Mouse (Mus musculus) cerebellum, postnatal 4 days (tissue): ENCODE measurements around the gene Banf1.
"Not testable (repeated sequence)": the region's sequence is repeated elsewhere in the genome, so short reads cannot be mapped to it uniquely, and the experiment has no call there.

ENCODE experiments used
- DNase-seq, 2 experiments: peaks; one replicate each; pipeline ENCODE4 v3.0.0; 2022; ENCODE audit warnings: low spot score in 2 of 2, mixed read lengths in 1 of 2

Gene Banf1

DNA sequence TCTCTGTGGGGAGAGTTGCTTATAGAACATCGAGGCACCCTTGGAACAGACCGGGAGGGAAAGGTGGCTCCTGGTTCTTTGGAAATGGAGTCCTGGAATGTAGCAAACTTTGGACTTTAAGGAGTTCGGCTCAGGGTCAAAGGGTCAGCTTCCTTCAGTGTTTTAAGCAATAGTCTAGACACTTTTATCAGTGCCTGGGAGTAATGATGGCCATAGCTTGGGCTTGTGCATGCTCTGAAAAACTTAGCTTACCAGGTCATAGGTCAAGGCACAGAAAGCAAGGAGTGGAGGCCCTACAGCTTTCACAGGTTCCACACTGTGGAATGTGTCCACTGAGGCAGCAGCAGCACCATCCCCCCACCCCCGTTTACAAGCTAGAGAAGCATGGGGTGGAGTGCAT lies 7.8 kb upstream of the Banf1 start:
- DNase-seq = no peak

DNA sequence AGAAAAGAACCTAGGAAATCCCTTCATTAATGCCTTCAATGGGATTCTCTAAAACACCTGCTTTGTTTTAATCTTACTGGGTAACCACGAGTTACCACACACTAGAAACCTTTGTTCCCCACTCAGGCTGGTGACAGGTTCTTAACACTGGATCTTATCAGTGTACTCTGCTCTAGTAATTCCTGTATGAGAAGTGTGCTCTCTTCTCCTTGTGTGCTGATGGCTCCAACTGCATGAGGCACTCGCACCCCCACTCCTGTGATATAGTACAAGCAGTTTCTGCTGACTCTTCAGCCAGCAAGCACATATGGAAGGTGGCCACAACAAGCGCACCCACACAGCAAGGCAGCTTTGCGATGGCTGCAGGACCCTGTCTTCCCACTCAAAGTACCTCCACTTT lies 7.2 kb upstream of the Banf1 start:
- no peak for DNase-seq

GRCm38 (mm10) chr19:5372724-5373123 lies 5.8 kb upstream of the Banf1 start:
- DNase-seq = no peak

GRCm38 (mm10) chr19:5370932-5371331 lies 4.0 kb upstream of the Banf1 start:
- no peak for DNase-seq

- no peak for DNase-seq
These were observed 487 bp upstream of the Banf1 start for GRCm38 (mm10) chr19:5367455-5367854.

GRCm38 (mm10) chr19:5366175-5367052 lies 554 bp downstream of the Banf1 start, which contains the start of gene Eif1ad:
Gene Eif1ad (plus strand): TSS chr19:5366741.
- DNase-seq = peak; percentile 83 to 96

DNA sequence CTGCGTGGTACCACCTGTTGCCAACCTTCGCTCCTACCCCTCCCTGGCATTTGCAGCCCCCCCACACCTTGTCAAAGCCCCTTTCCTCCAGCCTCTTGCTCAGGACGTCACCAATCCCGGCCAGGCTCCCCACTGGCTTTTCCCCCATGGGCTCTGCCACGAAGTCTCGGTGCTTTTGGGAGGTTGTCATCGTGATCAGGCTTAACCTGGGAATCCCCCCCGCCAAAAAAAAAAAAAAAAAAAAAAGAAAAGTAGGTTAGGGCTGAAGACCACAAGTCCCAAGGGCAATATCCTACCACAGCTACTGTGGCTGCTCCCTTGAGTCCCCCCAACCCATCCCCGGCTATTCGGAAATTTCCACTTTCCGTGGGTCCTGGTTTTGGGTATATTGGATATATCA lies 1.2 kb downstream of the Banf1 start:
- no peak for DNase-seq

GRCm38 (mm10) chr19:5364124-5364523 lies 2.8 kb downstream of the Banf1 start:
- no peak for DNase-seq

DNA sequence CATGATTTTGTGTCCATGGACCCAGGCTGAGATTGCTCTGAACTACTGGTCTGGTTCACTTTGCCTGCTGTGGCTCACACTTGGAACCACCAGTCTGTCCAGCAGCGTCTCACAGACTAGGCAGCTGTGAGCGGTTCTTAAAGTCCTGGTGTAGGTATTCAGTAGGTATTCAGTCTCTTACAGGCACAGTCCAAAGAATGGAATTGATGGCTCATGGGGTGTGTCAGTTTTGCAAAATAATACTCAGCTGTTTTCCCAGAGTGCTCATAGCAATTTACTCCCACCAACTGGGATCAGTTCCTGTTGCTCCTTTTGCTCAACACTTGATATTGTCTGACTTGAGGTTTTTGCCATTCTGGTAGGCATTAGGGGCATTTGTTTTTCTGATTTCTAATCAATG lies 4.8 kb downstream of the Banf1 start:
- no peak for DNase-seq

GRCm38 (mm10) chr19:5356080-5356479 lies 10.9 kb downstream of the Banf1 start:
- DNase-seq = no peak

DNA sequence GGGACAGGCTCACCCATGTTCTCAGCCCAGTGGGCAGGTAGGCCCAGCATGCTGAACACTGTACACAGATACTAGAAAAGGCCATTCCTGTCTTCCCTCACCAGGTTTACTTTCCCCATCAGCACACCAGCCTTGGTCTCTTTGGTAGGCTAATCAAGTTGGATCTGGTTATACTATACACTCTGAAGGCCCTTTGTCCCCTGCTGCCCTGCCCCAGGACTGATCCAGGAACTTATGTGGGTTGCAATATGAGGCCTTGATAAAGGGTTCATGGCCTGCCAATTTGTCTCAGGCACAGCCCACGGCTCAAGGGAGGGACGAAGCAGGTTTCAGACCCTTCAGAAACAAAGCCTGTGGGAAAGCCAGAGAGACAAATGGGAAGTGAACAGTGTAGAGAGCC lies 13.4 kb downstream of the Banf1 start:
- no peak for DNase-seq

DNA sequence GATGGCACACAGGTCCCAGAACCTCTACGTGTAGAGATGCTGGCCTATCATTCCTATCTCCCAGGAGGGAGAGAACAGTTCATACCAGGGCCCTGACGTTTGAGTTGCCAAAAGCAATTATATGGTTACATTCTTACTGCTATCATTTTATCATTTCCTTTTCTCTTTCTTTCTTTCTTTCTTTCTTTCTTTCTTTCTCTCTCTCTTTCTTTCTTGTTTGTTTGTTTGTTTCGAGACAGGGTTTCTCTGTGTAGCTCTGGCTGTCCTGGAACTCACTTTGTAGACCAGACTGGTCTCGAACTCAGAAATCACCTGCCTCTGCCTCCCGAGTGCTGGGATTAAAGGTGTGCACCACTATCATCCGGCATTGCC lies 17.5 kb downstream of the Banf1 start, which contains the start of gene Cst6:
Gene Cst6, minus strand, starts transcription at position 73 of the 372 bp plus-strand sequence.
- not testable (repeated sequence) for DNase-seq

DNA sequence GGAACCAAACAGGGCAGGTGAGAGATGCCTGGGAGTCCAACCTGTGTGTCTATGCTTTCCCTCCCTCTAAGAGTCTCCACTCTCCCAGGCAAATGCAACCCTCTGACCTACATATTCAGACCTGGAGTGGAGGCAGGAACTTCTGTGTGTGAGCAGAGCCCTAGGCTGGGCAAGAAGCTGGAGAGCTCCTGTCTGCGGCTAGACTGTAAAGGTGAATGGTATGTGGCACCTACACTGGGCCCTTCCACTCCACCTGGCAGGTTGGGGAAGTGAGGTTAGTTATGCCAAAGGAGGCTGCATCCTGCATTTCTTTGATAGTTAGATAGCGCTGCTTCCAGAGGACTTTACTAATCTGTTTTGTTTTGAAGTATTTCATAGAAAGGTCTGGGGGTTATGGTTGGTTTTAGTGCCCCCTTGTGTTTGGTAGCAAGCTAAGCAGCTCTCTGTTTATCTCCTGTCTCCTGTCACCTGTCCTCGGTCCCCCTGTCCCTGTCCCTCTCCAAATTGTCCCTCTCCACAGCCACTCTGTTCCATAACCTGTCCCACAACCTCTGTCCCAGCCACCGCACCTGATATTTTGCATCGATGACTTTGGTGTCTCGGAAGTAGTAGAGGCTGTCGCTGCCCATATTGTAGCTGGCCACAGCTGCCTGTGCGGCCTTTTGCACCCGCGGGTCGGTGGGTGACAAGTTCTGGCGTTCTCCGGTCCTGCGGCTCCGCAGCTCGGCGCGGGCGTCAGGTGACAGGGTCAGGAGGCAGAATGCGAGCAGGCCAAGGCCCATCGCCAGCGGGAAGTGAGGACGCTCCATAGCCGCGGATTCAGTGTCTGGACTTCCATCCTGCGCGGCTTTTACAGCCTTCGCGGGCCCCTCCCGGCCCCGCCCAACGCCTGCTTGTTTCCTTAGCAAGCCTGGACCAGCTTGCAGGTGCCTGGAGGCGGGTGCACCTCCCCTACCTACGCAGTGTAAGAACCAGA lies 18.2 kb downstream of the Banf1 start:
- DNase-seq = peak in 1 of 2 experiments; percentile 31

GRCm38 (mm10) chr19:5348064-5348463 lies 18.9 kb downstream of the Banf1 start:
- no peak for DNase-seq

- DNase-seq = no peak
These were observed 21.5 kb downstream of the Banf1 start for GRCm38 (mm10) chr19:5345297-5346131.

DNA sequence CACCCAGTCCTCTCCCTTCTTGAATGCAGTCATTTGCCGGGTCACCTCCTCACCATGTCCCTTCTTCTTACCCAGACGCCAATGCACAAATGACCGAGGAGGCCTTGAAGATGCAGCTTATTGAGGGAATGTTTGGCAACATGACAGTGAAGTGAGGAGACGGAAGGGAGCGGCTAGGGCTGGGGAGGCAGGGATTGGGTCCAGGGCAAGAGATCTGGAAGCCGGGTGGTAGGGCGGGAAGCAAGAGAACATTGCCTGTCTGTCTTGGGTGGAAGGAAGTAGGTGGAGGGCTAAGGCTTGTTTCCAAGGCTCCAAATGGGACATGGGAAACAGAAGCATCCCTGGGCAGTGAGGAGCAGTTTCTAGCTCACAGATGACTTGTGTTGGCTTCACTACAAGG lies 25.6 kb downstream of the Banf1 start:
- DNase-seq = no peak

GRCm38 (mm10) chr19:5337975-5338374 lies 29.0 kb downstream of the Banf1 start:
- peak; percentile 31 to 72 for DNase-seq

- no peak for DNase-seq
These were observed 31.5 kb downstream of the Banf1 start, which contains the start of gene Catsper1 for GRCm38 (mm10) chr19:5335441-5335840. Gene Catsper1 (plus strand): TSS chr19:5335741.

DNA sequence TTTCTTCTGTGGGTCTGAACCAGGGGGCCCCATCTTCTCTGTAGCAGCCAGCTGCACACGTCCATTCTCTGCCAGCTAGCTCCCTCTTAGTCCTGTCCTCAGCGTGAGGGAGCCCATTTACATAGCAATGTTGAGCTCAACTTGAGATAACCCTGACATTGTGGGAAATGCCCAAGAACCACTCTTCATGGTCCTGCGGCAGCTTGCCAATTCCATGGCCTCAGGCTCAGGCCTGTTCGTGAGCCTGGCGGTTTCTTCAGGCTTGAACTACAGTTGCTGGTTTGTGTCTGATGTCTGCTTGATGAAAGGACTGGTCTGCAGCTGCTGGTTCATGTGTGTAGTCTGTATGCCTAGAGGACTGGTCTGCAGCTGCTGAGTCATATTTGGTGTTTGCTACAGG lies 32.2 kb downstream of the Banf1 start:
- DNase-seq = no peak

GRCm38 (mm10) chr19:5327970-5328369 lies 39.0 kb downstream of the Banf1 start:
- no peak for DNase-seq

DNA sequence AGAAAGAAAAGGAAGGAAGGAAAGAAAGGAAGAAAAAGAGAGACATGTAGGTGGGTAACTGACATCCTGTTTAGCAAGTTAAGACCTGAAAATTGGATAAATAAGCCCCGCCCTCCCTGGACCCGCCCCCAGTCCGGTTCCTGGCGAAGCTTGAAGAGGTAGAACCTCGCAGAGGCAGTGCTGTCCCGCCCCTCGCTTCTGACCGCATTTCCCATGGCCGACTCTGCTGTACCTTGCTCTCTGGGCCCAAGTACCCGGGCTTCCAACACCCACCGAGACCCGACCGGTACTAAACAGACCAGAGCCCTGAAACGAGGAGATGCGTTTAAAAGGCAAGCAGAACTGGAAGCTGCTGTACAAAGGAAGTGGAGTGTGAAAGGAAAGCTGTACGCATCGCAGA lies 43.2 kb downstream of the Banf1 start:
- DNase-seq = no peak
